Mouse (Mus musculus): ENCODE data around the gene Tssk6. TPM values are rescaled to one million over a fixed set of nuclear protein-coding genes. Genes with fewer than 3 reads are reported as not detected.
A peak's percentile ranks its signal among the peaks of the same experiment; 100 is the strongest.
"Not testable (repeated sequence)": the region's sequence is repeated elsewhere in the genome, so short reads cannot be mapped to it uniquely, and the experiment has no call there.

The Tssk6 gene
- total RNA-seq, 1 experiment from 2014 or later: 0.24 TPM

DNA sequence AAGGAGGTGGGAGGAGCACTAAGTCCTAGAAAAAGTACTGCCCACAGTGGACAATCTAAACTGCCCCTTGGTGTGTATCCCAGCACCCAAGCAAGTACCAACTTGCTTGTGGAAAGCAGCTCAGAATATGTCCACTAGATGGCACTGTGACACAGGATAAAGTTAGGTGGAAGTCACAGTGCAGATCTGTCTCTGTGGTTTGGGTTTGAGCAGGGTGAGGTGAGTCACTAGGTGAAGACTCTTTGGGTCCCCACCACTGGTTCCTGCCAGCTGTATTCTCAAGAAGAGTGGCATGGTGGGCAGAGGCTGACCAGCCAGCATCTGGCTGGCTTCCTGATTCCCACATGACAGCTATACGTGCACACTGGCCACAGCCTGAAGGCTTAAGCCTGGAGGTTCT lies 17.0 kb downstream of the Tssk6 start:
- DNase-seq: peak; percentile 36

DNA sequence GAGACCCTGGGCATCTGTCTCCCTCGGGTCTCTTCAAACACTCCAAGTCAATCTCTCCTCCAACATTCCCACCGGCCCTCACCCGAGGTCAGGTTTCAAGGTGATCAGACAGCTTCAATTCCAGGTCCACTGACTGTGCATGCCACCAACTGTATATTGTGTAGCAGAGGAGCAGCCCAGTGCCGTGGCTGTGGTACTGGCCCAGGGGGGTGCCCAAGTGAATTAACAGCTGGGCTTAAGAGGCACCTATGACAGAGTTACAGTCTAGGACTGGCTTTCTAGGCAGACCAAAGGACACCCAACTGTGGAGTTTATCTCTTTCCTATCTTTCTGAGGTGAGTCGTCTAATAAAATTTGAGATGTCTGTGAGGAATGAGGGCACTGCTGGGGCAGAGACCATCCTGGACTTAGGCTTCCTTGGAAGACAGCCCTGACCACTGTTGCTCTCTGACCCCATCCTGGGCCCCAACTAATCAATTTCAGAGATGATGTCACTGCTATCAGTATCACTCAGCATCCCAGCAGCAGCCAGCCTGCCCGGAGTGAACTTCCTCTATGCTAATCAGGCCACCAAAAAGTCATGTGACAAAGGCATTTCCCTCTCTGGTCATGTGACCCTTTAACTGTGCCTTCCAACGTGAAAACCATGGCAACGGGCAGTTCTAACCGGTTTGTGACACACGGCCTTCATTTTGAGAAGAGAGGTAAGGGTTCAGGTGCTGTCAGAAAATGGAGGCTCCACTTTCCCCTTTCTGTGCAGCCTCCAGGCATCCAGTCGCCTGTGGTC lies 18.1 kb downstream of the Tssk6 start:
- DNase-seq: no peak

DNA sequence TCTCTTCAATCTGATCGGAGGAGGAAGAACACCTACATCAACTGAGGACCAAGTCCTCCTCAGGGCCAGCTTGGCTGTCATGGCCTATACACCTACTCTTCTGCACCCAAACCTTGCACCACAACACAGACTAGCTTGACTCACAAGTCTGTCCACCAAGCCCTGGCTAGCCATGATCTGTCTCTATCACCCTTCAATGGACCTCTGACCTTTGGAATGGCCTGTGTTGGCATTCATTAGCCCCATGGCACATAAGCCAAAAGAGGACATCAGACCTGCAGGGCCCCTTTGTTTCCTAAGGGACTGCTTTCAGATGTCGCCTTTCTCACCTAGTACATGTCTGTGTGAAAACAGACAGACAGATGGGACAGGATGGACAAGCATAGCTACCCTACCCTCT lies 19.2 kb downstream of the Tssk6 start:
- DNase-seq: no peak

DNA sequence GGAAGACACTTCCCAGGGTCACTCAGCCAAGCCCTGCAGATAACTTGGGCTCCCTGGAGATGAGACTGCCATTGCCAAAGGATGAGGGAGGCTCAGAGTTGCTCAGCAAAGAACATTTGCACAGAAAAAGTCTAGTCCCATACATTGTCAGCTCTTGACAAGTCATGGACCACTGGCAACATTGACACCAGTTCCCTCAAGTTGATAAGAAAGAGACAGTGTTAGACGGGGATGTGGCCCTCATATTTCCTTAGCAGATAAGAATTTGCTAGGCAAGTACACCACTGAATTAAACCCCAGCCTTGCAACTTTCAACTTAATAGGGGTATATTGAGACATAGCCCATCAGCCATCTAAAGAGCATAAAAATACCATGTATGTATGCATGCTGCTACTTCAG lies 22.0 kb downstream of the Tssk6 start:
- DNase-seq: no peak

DNA sequence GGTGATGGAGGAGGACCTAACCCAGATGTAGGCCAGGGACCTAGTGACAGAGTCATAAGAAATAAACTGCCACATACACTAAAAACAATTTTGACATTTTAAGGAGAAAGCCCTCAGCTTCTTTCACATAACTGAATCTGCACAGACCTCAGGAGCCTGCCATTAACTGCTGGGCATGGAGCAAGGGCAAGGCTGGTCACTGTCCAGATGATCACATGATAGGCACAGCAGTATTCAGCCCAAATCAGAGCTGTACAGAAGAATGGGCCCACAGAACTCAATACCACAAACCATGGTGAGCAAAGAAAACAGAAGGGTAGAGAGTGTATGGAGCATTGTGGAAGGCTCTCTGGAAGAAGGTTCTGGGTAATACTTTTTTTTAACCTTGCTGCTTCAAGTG lies 24.9 kb downstream of the Tssk6 start:
- no peak for DNase-seq

DNA sequence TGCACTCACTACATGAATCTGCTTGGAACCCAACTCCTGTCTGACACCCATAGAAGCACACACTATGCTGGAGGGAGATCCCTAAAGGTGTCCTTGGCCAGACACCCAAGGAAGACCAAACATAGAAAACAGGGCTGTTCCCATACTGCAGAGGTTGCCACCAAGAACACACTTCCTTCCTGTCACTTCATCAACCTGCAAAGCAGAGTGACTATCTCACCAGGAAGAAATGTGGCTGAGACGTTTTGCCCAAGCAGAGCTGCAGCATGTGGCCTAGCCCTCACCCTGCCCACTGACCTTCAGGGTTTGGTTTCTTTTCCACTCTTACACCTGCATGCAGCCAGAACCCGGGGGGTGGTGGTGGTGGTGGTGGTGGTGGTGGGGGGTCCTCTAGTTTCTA lies 31.8 kb downstream of the Tssk6 start:
- DNase-seq: no peak

DNA sequence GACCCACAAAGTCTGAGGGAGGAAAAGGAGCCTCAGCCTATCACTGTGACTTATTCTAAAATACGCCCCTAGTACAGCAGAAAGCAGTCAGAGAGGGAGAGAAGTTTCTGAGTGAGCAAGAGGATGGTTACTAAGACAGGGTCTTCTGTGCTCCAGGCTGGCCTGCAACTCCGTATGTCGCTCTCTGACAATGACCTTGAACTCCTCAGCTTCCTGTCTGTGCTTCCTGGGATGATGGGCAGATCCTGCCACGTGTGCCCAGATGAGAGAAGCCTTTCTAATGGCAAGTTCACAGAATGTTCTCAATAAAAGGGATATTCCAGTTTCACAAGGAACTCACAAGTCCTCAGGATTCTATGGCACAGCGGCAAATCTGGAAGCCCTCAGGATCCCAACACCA lies 32.6 kb downstream of the Tssk6 start:
- no peak for DNase-seq

DNA sequence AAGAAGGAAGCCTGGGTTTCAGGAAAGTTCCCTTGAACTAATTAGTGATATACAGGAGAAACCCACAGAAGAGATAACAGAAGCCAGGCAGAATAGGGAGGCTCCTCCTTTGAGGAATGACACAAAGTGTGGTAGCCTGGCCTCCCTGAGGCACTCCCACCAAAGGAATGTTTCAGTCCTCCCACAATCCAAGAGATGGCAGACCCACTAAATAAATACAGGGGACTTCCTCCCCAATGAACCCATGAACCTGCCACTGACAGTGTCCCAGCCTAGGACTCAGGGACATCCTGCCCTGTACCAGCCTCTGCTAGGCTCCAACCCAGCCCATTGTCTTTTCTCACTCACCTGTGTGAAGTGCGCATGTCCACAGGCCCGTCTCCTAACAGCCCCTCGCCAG lies 33.4 kb downstream of the Tssk6 start:
- DNase-seq: no peak

DNA sequence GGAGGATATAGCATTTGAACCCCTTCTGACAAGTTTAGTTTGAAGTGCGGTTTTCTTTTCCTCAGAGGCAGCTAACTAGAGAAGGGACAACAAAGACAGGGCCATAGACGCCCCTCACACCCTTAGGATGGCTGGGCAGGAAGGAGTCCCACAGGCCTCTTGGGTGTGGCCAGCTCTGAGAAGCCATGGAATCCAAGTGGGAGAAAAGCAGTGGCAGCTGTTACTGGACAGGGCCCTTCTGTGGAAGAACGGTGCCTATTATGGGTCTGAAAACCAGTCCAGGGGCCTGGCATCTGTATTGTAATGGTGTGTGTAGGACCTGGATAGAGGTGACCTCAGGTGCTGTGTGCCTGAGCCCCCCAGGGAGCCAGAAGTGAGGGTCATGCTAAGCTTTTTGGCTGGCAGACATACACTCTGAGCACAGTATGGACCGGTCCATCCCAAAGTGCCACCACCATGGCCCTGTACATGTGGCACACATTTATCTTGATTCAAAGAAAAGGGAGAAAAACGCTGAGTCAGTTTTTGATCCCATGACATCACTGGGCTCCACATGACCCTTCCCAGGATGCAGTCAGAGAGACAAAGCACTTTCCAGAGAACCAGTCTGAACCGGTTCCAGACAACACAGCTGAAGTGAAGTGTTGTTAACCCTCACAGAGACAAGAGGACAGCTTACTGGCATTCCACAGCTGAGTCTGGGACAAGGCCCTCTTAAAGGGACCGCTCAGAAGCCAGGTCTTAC lies 34.2 kb downstream of the Tssk6 start:
- DNase-seq: no peak

DNA sequence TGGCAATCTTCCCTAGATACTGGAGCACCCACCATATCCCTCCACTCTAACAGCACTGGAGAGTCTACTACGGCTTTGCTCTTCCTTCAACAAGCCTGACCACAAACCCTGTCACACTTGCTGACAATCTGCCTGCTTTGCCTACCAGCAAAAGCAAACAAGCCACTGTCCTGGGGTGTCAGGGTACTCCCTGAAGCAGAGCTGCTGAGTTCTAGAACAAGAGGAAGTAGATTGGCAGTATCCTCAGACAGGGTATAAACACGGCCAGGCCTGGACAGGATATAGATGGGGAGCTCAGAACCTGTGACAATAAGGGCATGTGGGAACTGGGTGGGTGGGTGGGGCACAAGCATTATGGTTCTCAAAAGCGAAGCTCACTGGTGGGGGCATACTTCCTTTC lies 35.5 kb downstream of the Tssk6 start:
- DNase-seq: no peak

DNA sequence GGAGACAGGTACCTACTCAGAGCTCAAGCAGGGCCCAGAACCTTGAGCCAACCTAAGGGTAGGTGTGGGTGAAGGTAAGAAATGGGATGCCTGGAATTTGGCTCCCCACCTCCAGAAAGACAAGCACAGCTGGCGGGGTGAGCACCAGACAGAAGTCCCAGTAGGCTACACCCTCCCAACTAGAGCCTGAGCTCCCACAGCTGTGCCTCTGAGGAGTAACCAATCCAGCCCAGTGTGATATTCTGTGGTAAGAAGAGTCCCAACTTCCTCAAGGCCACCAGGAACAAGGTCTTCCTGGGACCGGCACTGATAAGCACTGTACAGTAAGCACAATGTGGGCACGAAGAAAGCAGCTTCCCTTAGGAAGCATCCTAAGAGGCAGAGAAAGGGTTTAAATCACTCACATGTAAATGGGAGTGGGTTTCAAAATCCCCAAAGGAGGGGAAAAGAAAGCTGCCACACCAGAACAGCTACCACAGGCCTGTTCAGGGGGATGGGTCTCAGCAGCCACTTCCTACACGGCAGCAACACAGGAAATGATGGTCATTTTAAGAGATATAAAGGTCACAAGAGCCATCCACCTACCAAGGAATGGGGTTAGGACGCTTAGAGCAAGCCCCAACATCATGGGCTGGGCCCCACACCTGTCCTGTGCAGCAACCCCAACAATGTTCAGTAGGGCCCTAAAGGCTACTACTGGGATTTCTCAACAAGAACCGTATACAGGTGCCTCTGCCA lies 36.4 kb downstream of the Tssk6 start:
- DNase-seq: no peak

DNA sequence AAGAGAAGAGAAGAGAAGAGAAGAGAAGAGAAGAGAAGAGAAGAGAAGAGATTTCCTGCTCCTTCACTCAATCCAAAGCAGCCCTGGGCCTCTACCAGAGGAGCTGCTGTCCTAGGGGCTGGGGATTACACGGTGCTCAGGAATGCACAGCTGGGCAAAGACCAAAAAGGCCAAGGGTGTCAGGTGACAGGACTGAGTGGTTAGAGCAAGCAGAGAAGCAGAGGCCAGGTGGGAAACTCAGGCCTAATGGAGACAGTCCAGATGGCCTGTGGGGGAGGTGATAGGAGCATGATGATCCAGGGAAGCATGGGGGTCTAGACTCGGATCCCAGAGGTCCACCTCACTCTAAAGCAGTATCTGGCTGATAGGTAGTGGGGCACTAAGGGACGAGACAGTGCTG lies 37.6 kb downstream of the Tssk6 start:
- no peak for DNase-seq

DNA sequence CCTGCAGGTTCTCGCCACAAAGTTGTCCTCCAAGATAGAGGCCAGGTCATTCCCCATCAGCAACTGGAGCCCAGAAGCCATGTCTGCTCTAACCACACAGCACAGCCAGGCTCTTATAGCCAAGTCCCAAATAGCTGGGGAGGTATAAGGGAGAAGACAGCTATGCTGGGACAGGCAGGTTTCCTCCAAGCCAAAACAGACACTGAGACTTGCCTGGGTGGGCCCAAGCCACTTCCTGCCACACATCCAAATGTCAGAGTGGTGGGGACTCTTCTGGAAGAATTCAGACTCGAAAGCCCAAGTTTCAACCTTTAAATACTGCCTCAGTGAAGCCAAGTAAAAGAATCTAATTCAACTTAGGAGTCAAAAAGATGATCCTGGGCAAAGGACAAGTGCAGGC lies 38.4 kb downstream of the Tssk6 start:
- DNase-seq: no peak

DNA sequence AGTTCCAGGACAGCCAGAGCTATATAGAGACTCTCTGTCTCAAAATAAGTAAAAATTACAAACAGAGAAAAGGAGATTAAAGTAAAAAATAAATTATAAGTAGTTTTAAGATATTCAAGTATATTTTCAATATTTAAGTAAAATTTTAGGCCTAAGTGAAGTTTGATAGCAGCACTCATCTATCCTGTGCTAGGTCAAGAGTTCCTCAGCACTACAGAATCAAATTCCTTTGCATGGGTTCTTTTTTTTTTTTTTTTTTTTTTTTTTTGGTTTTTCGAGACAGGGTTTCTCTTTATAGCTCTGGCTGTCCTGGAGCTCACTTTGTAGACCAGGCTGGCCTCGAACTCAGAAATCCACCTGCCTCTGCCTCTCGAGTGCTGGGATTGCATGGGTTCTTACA lies 40.5 kb downstream of the Tssk6 start:
- not testable (repeated sequence) for DNase-seq

DNA sequence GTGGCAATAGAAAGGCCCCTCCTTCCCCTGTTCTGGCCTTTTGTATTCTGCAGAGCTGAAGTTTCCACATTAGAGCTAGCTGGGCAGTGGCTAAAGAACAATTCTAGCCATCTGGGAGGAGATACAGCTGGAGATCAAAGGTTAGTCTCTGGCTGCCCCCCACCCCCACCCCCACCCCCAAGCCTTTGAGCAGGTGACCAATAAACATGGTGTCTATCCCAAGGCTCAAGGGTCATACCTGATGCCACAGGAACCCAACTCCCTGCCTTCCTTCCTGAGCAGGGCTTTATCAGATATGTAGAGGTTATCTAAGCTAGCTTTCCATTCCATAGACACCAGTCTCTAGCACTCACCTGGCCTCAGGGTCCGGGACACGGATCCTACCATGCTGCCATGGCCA lies 48.3 kb downstream of the Tssk6 start:
- DNase-seq: no peak

Other genes starting within 250 kb of the Tssk6 start
- 2.2 and 2.9 TPM in 2 replicates for gene Zfp964, start 247.7 kb upstream of the Tssk6 start, total RNA-seq (2021)
- 21.9 and 24.9 TPM in 2 replicates for gene Zfp869, start 191.5 kb upstream of the Tssk6 start, total RNA-seq (2021)
- 3.4 and 4.9 TPM in 2 replicates for gene Zfp963, start 152.2 kb upstream of the Tssk6 start, total RNA-seq (2021)
- gene Gm20422, start 127.3 kb upstream of the Tssk6 start, total RNA-seq (2021): 3.3 TPM in 1 of 2 replicates, not detected in the other
- 45.4 and 47.7 TPM in 2 replicates for gene Atp13a1, start 111.0 kb upstream of the Tssk6 start, total RNA-seq (2021)
- gene Zfp866, start 111.0 kb upstream of the Tssk6 start, total RNA-seq (2021): 27.3 and 29.0 TPM in 2 replicates
- 13.4 and 18.2 TPM in 2 replicates for gene Gmip, start 93.5 kb upstream of the Tssk6 start, total RNA-seq (2021)
- gene Lpar2, start 79.8 kb upstream of the Tssk6 start, total RNA-seq (2021): 1.7 and 2.1 TPM in 2 replicates
- 1.7 and 2.5 TPM in 2 replicates for gene Pbx4, start 69.7 kb upstream of the Tssk6 start, total RNA-seq (2021)
- not detected in 2 replicates for gene Cilp2, start 14.5 kb upstream of the Tssk6 start, total RNA-seq (2021)
- gene Ndufa13, start 374 bp downstream of the Tssk6 start, total RNA-seq (2021): 158 TPM in 2 replicates
- 1.7 and 4.5 TPM in 2 replicates for gene Yjefn3, start 528 bp downstream of the Tssk6 start, total RNA-seq (2021)
- 95.6 and 104 TPM in 2 replicates for gene Gatad2a, start 94.2 kb downstream of the Tssk6 start, total RNA-seq (2021)
- gene Mau2, start 140.6 kb downstream of the Tssk6 start, total RNA-seq (2021): 66.7 and 73.9 TPM in 2 replicates
- 30.8 and 37.0 TPM in 2 replicates for gene Sugp1, start 140.6 kb downstream of the Tssk6 start, total RNA-seq (2021)
- gene Tm6sf2, start 170.7 kb downstream of the Tssk6 start, total RNA-seq (2021): 0.43 and 1.9 TPM in 2 replicates
- 0.12 and 0.43 TPM in 2 replicates for gene Hapln4, start 181.3 kb downstream of the Tssk6 start, total RNA-seq (2021)
- 0.29 and 0.30 TPM in 2 replicates for gene Ncan, start 218.7 kb downstream of the Tssk6 start, total RNA-seq (2021)
- gene Nr2c2ap, start 229.1 kb downstream of the Tssk6 start, total RNA-seq (2021): 21.1 and 21.3 TPM in 2 replicates
- 14.6 and 17.6 TPM in 2 replicates for gene Rfxank, start 237.0 kb downstream of the Tssk6 start, total RNA-seq (2021)
- 70.3 and 71.8 TPM in 2 replicates for gene Borcs8, start 237.3 kb downstream of the Tssk6 start, total RNA-seq (2021)
- 0.79 TPM in 1 of 2 replicates, not detected in the other for gene Mef2b, start 237.5 kb downstream of the Tssk6 start, total RNA-seq (2021)